Mouse (Mus musculus): Measurements from ENCODE around the gene Nup62cl. TPM values are rescaled to one million over a fixed set of nuclear protein-coding genes. Genes with fewer than 3 reads are reported as not detected.
A peak's percentile ranks its signal among the peaks of the same experiment; 100 is the strongest.

Nup62cl gene
- 2.2 and 2.5 TPM in 2 replicates for polyA plus RNA-seq (2015; fragmentation: Nextera tagmentation; extraction: Ambion mirVana)

GRCm38 (mm10) chrX:140062135-140062975 lies at the start of gene Nup62cl, which contains the start of gene Pih1h3b:
Nup62cl (minus strand) TSS chrX:140062712.
Pih1h3b (plus strand) TSS chrX:140062879.
- H3K27me3 ChIP-seq (replicated peaks) = peaks cover 24% of the 10 kb centered on the region
- no peak within 1 kb of the TSS for H3K27ac ChIP-seq
- H3K36me3 ChIP-seq (replicated peaks) = no peaks in the 10 kb centered on the region
- 25% methylated on average over 64 of the region's 64 CpGs for WGBS
- peak within 1 kb of the TSS; percentile 58 for H3K4me2 ChIP-seq
- H3K9ac ChIP-seq = no peak within 1 kb of the TSS
- H3K9me3 ChIP-seq = no peaks in the 10 kb centered on the region; the same call in 1 of the 2 replicates
- peak; percentile 75 for ATAC-seq (replicated peaks)
- H3K4me3 ChIP-seq = peak within 1 kb of the TSS; percentile 37
- H3K4me1 ChIP-seq = no peaks in the 10 kb centered on the region; the same call in 1 of the 2 replicates

GRCm38 (mm10) chrX:140094066-140094465 lies 31.6 kb upstream of the Nup62cl start:
- Histone ChIP-seq H3K4me1 (no peaks in the 10 kb centered on the region), H3K4me3 (no peak overlapping the region), H3K9me3 (no peaks in the 10 kb centered on the region), H3K27ac (no peak overlapping the region), H3K9ac (no peak overlapping the region), H3K27me3 (replicated peaks) (0 out of 2 replicates have a peak, but pooled peaks cover 12% of the 10 kb centered on the region), H3K36me3 (replicated peaks) (no peaks in the 10 kb centered on the region), H3K4me2 (no peak overlapping the region)
- 80% methylated on average over 2 of the region's 2 CpGs for WGBS
- ATAC-seq (replicated peaks) = no peak

GRCm38 (mm10) chrX:140082535-140082934 lies 20.0 kb upstream of the Nup62cl start:
- Histone ChIP-seq H3K9me3 (no peaks in the 10 kb centered on the region), H3K4me3 (no peak overlapping the region), H3K4me1 (no peaks in the 10 kb centered on the region), H3K4me2 (no peak overlapping the region), H3K36me3 (replicated peaks) (no peaks in the 10 kb centered on the region), H3K9ac (no peak overlapping the region), H3K27me3 (replicated peaks) (peaks cover 4% of the 10 kb centered on the region; the same call in 1 of the 2 replicates), H3K27ac (no peak overlapping the region)
- ATAC-seq (replicated peaks) = no peak
- WGBS = 92% methylated on average over 2 of the region's 2 CpGs

GRCm38 (mm10) chrX:140060886-140061874 lies 1.3 kb downstream of the Nup62cl start:
- no peaks in the 10 kb centered on the region for H3K36me3 ChIP-seq (replicated peaks)
- H3K9ac ChIP-seq = no peak overlapping the region
- H3K27ac ChIP-seq = no peak overlapping the region
- 28% methylated on average over 73 of the region's 90 CpGs for WGBS
- peak overlapping the region; percentile 58 for H3K4me2 ChIP-seq
- H3K9me3 ChIP-seq = no peaks in the 10 kb centered on the region; the same call in 1 of the 2 replicates
- H3K4me1 ChIP-seq = no peaks in the 10 kb centered on the region; the same call in 1 of the 2 replicates
- peaks cover 24% of the 10 kb centered on the region for H3K27me3 ChIP-seq (replicated peaks)
- peak overlapping the region; percentile 37 for H3K4me3 ChIP-seq
- no peak for ATAC-seq (replicated peaks)

GRCm38 (mm10) chrX:139998691-139999065 lies 63.8 kb downstream of the Nup62cl start:
- WGBS = 76% methylated on average over 4 of the region's 4 CpGs
- ATAC-seq (replicated peaks) = peak; percentile 48
- Histone ChIP-seq H3K4me2 (peak overlapping the region; percentile 27; the same call in 1 of the 2 replicates), H3K4me3 (peak overlapping the region; percentile 60), H3K36me3 (replicated peaks) (no peaks in the 10 kb centered on the region), H3K9ac (no peak overlapping the region), H3K4me1 (no peaks in the 10 kb centered on the region), H3K27me3 (replicated peaks) (no peaks in the 10 kb centered on the region), H3K9me3 (no peaks in the 10 kb centered on the region), H3K27ac (no peak overlapping the region)

GRCm38 (mm10) chrX:139997740-139998690 lies 64.5 kb downstream of the Nup62cl start, which contains the start of gene Rbm41:
Rbm41 (minus strand) TSS chrX:139998595.
- Histone ChIP-seq H3K36me3 (replicated peaks) (0 out of 2 replicates have a peak, but pooled peaks cover 2% of the 10 kb centered on the region), H3K9ac (peak within 1 kb of the TSS; percentile 56), H3K4me3 (peak within 1 kb of the TSS; percentile 60), H3K27me3 (replicated peaks) (no peaks in the 10 kb centered on the region), H3K27ac (peak within 1 kb of the TSS; percentile 66), H3K4me2 (peak within 1 kb of the TSS; percentile 54), H3K4me1 (no peaks in the 10 kb centered on the region), H3K9me3 (no peaks in the 10 kb centered on the region)
- 24% methylated on average over 25 of the region's 25 CpGs for WGBS
- peak; percentile 96 for ATAC-seq (replicated peaks)

- ATAC-seq (replicated peaks) = no peak
- Histone ChIP-seq H3K4me2 (no peak overlapping the region), H3K27ac (no peak overlapping the region), H3K9me3 (no peaks in the 10 kb centered on the region), H3K4me3 (no peak overlapping the region), H3K9ac (no peak overlapping the region), H3K36me3 (replicated peaks) (no peaks in the 10 kb centered on the region), H3K27me3 (replicated peaks) (no peaks in the 10 kb centered on the region), H3K4me1 (no peaks in the 10 kb centered on the region)
- WGBS = 85% methylated on average over 5 of the region's 5 CpGs
These were observed 80.4 kb downstream of the Nup62cl start for GRCm38 (mm10) chrX:139982115-139982514.

Other genes with a start within 250 kb of the Nup62cl start
- gene Morc4, start 191.0 kb downstream of the Nup62cl start, polyA plus RNA-seq (2015; fragmentation: Nextera tagmentation; extraction: Ambion mirVana) = 3.9 and 4.9 TPM in 2 replicates
- gene Rbm41, start 64.1 kb downstream of the Nup62cl start, polyA plus RNA-seq (2015; fragmentation: Nextera tagmentation; extraction: Ambion mirVana) = 5.3 TPM in 2 replicates
- not detected in 2 replicates for gene Pih1h3b, start 167 bp upstream of the Nup62cl start, polyA plus RNA-seq (2015; fragmentation: Nextera tagmentation; extraction: Ambion mirVana)